Mouse (Mus musculus) midbrain, embryonic 10.5 days (tissue): ENCODE measurements around the gene Nhlrc4. TPM values are rescaled to one million over a fixed set of nuclear protein-coding genes. Genes with fewer than 3 reads are reported as not detected.
A peak's percentile ranks its signal among the peaks of the same experiment; 100 is the strongest.

ENCODE experiments used
- DNase-seq: peaks from one replicate; pipeline ENCODE4 v3.0.0-alpha.2; 2017; ENCODE audit warnings: low spot score
- H3K27ac ChIP-seq: fragments of 300-500 bp; sonication (generic); replicated peaks from 2 replicates; pipeline ENCODE4 v1.5.1; 2016; ENCODE audit warnings: mild to moderate bottlenecking
- H3K27me3 ChIP-seq: fragments of 300-500 bp; sonication (generic); 2 replicates; pipeline ENCODE4 v1.6.1; 2016; ENCODE audit warnings: low read depth, mild to moderate bottlenecking; ENCODE audit not compliant: poor library complexity, severe bottlenecking
- H3K36me3 ChIP-seq: fragments of 300-500 bp; sonication (generic); 2 replicates; pipeline ENCODE4 v1.6.1; 2016; ENCODE audit warnings: mild to moderate bottlenecking, moderate library complexity
- H3K4me1 ChIP-seq: fragments of 300-500 bp; sonication (generic); 2 replicates; pipeline ENCODE4 v1.6.1; 2016
- H3K4me3 ChIP-seq: fragments of 300-500 bp; sonication (generic); 2 replicates; pipeline ENCODE4 v1.5.1; 2016; ENCODE audit warnings: mild to moderate bottlenecking, moderate library complexity
- H3K9me3 ChIP-seq: fragments of 300-500 bp; sonication (generic); replicated peaks from 2 replicates; pipeline ENCODE4 v1.6.1; 2016; ENCODE audit warnings: mild to moderate bottlenecking
- WGBS: fragments of 180-500 bp; shearing (Covaris S2); methylation state at CpG from one replicate; pipeline ENCODE4 v1.1.7; 2016; 5-methylcytosine and 5-hydroxymethylcytosine counted together
- polyA plus RNA-seq: library from polyadenylated mRNA; unstranded; fragments of >200 nt; fragmentation: Nextera tagmentation; extraction: Ambion mirVana; gene quantifications from 2 replicates; pipeline ENCODE4 v1.2.1, GENCODE M21; 2016

Gene Nhlrc4
- polyA plus RNA-seq, 1 experiment from 2014 or later, result not detected

- no peak overlapping the region for H3K4me3 ChIP-seq
- H3K4me1 ChIP-seq, result no peaks in the 10 kb centered on the region
- 96% methylated on average over 9 of the region's 9 CpGs for WGBS
- H3K27me3 ChIP-seq, result no peaks in the 10 kb centered on the region
- H3K36me3 ChIP-seq, result peaks cover 22% of the 10 kb centered on the region
- H3K9me3 ChIP-seq, result no peaks in the 10 kb centered on the region
- H3K27ac ChIP-seq, result no peak overlapping the region
- no peak for DNase-seq
Observed at GRCm38 (mm10) chr17:25970448-25970847, 25.7 kb upstream of the Nhlrc4 start.

- WGBS, result 79% methylated on average over 1 of the region's 1 CpGs
- Histone ChIP-seq H3K4me3 (no peak overlapping the region), H3K36me3 (peaks cover 45% of the 10 kb centered on the region), H3K27ac (no peak overlapping the region), H3K9me3 (no peaks in the 10 kb centered on the region), H3K27me3 (no peaks in the 10 kb centered on the region), H3K4me1 (no peaks in the 10 kb centered on the region)
- no peak for DNase-seq
Observed at GRCm38 (mm10) chr17:25968176-25968575, 23.4 kb upstream of the Nhlrc4 start.

- no peak for DNase-seq
- Histone ChIP-seq H3K36me3 (peaks cover 45% of the 10 kb centered on the region), H3K4me3 (no peak overlapping the region), H3K4me1 (no peaks in the 10 kb centered on the region), H3K27me3 (no peaks in the 10 kb centered on the region), H3K9me3 (no peaks in the 10 kb centered on the region), H3K27ac (no peak overlapping the region)
- 90% methylated on average over 3 of the region's 3 CpGs for WGBS
Observed at GRCm38 (mm10) chr17:25967652-25968051, 22.9 kb upstream of the Nhlrc4 start.

GRCm38 (mm10) chr17:25964271-25964670, 19.5 kb upstream of the Nhlrc4 start:
- no peaks in the 10 kb centered on the region for H3K9me3 ChIP-seq
- 0 out of 2 replicates have a peak overlapping the region, but pooled peaks have one; percentile 4 for H3K27ac ChIP-seq
- WGBS, result 90% methylated on average over 7 of the region's 7 CpGs
- H3K36me3 ChIP-seq, result peaks cover 68% of the 10 kb centered on the region
- no peaks in the 10 kb centered on the region for H3K4me1 ChIP-seq
- H3K27me3 ChIP-seq, result no peaks in the 10 kb centered on the region
- no peak for DNase-seq
- no peak overlapping the region for H3K4me3 ChIP-seq

GRCm38 (mm10) chr17:25962413-25962905, 17.7 kb upstream of the Nhlrc4 start:
- no peaks in the 10 kb centered on the region for H3K27me3 ChIP-seq
- H3K27ac ChIP-seq, result no peak overlapping the region
- peaks cover 85% of the 10 kb centered on the region for H3K36me3 ChIP-seq
- H3K4me1 ChIP-seq, result no peaks in the 10 kb centered on the region
- 93% methylated on average over 7 of the region's 7 CpGs for WGBS
- DNase-seq, result no peak
- no peak overlapping the region for H3K4me3 ChIP-seq
- H3K9me3 ChIP-seq, result no peaks in the 10 kb centered on the region

- Histone ChIP-seq H3K27ac (no peak overlapping the region), H3K36me3 (peaks cover 89% of the 10 kb centered on the region), H3K27me3 (no peaks in the 10 kb centered on the region), H3K4me3 (no peak overlapping the region), H3K9me3 (no peaks in the 10 kb centered on the region), H3K4me1 (0 out of 2 replicates have a peak, but pooled peaks cover 2% of the 10 kb centered on the region)
- DNase-seq, result no peak
- 94% methylated on average over 5 of the region's 5 CpGs for WGBS
Observed at GRCm38 (mm10) chr17:25961566-25961965, 16.8 kb upstream of the Nhlrc4 start.

- WGBS, result 97% methylated on average over 23 of the region's 23 CpGs
- Histone ChIP-seq H3K9me3 (no peaks in the 10 kb centered on the region), H3K27me3 (0 out of 2 replicates have a peak, but pooled peaks cover under 1% of the 10 kb centered on the region), H3K36me3 (peaks cover 77% of the 10 kb centered on the region), H3K27ac (no peak overlapping the region), H3K4me1 (0 out of 2 replicates have a peak, but pooled peaks cover 2% of the 10 kb centered on the region), H3K4me3 (no peak overlapping the region)
- no peak for DNase-seq
Observed at GRCm38 (mm10) chr17:25959630-25960467, 15.1 kb upstream of the Nhlrc4 start.

GRCm38 (mm10) chr17:25958771-25959494, 14.2 kb upstream of the Nhlrc4 start:
- H3K27ac ChIP-seq, result no peak overlapping the region
- no peak for DNase-seq
- H3K4me3 ChIP-seq, result no peak overlapping the region
- peaks cover 68% of the 10 kb centered on the region for H3K36me3 ChIP-seq
- H3K9me3 ChIP-seq, result no peaks in the 10 kb centered on the region
- 0 out of 2 replicates have a peak, but pooled peaks cover 2% of the 10 kb centered on the region for H3K4me1 ChIP-seq
- H3K27me3 ChIP-seq, result peaks cover 10% of the 10 kb centered on the region
- 92% methylated on average over 11 of the region's 11 CpGs for WGBS

GRCm38 (mm10) chr17:25957586-25958051, 12.9 kb upstream of the Nhlrc4 start:
- Histone ChIP-seq H3K36me3 (peaks cover 55% of the 10 kb centered on the region), H3K4me3 (no peak overlapping the region)
- WGBS, result 90% methylated on average over 14 of the region's 14 CpGs

GRCm38 (mm10) chr17:25956631-25957030, 11.9 kb upstream of the Nhlrc4 start:
- no peak for DNase-seq
- Histone ChIP-seq H3K27ac (no peak overlapping the region), H3K27me3 (peaks cover 33% of the 10 kb centered on the region), H3K36me3 (peaks cover 45% of the 10 kb centered on the region), H3K4me1 (peaks cover 11% of the 10 kb centered on the region), H3K9me3 (no peaks in the 10 kb centered on the region), H3K4me3 (no peak overlapping the region)
- WGBS, result 88% methylated on average over 7 of the region's 7 CpGs

More at GRCm38 (mm10) chr17:25957586-25958051, 12.9 kb upstream of the Nhlrc4 start:
- no peak for DNase-seq
- H3K4me1 ChIP-seq, result 0 out of 2 replicates have a peak, but pooled peaks cover 2% of the 10 kb centered on the region
- no peak overlapping the region for H3K27ac ChIP-seq
- no peaks in the 10 kb centered on the region for H3K9me3 ChIP-seq
- H3K27me3 ChIP-seq, result peaks cover 23% of the 10 kb centered on the region

- WGBS, result 76% methylated on average over 7 of the region's 7 CpGs
- Histone ChIP-seq H3K9me3 (no peaks in the 10 kb centered on the region), H3K36me3 (peaks cover 41% of the 10 kb centered on the region), H3K4me3 (no peak overlapping the region), H3K27me3 (peaks cover 37% of the 10 kb centered on the region), H3K27ac (no peak overlapping the region), H3K4me1 (peaks cover 15% of the 10 kb centered on the region)
- DNase-seq, result no peak
Observed at GRCm38 (mm10) chr17:25956201-25956600, 11.4 kb upstream of the Nhlrc4 start.

- no peaks in the 10 kb centered on the region for H3K9me3 ChIP-seq
- no peak overlapping the region for H3K4me3 ChIP-seq
- peaks cover 42% of the 10 kb centered on the region for H3K27me3 ChIP-seq
- no peak overlapping the region for H3K27ac ChIP-seq
- no peak for DNase-seq
- H3K36me3 ChIP-seq, result peaks cover 37% of the 10 kb centered on the region
- H3K4me1 ChIP-seq, result peaks cover 18% of the 10 kb centered on the region
- 73% methylated on average over 3 of the region's 3 CpGs for WGBS
Observed at GRCm38 (mm10) chr17:25955736-25956135, 11.0 kb upstream of the Nhlrc4 start.
